Mouse (Mus musculus) liver, embryonic 15.5 days (tissue): ENCODE results near the gene Aasdh. TPM values are rescaled to one million over a fixed set of nuclear protein-coding genes. Genes with fewer than 3 reads are reported as not detected.

Experiments
- ATAC-seq: fragments of 200-750 bp; cut with Nextera tagmentation; 2 replicates; pipeline ENCODE4 v1.8.0; 2017; ENCODE audit warnings: moderate number of reproducible peaks, mild to moderate bottlenecking, moderate library complexity; ENCODE audit not compliant: insufficient read depth
- H3K27ac ChIP-seq: fragments of 300-500 bp; sonication (generic); replicated peaks from 2 replicates; pipeline ENCODE4 v1.5.1; 2015; ENCODE audit warnings: mild to moderate bottlenecking, inconsistent platforms
- H3K27me3 ChIP-seq: fragments of 300-500 bp; sonication (generic); 2 replicates; pipeline ENCODE4 v1.6.1; 2015; ENCODE audit warnings: mild to moderate bottlenecking, inconsistent platforms
- H3K36me3 ChIP-seq: fragments of 300-500 bp; sonication (generic); replicated peaks from 2 replicates; pipeline ENCODE4 v1.6.1; 2015; ENCODE audit warnings: moderate library complexity, mild to moderate bottlenecking, inconsistent platforms
- H3K4me1 ChIP-seq: fragments of 300-500 bp; sonication (generic); replicated peaks from 2 replicates; pipeline ENCODE4 v1.6.1; 2015; ENCODE audit warnings: inconsistent platforms
- H3K4me2 ChIP-seq: fragments of 300-500 bp; sonication (generic); 2 replicates; pipeline ENCODE4 v1.6.1; 2015; ENCODE audit warnings: moderate library complexity, mild to moderate bottlenecking, inconsistent platforms
- H3K4me3 ChIP-seq: fragments of 300-500 bp; sonication (generic); replicated peaks from 2 replicates; pipeline ENCODE4 v1.5.1; 2015; ENCODE audit warnings: mild to moderate bottlenecking, inconsistent platforms
- H3K9ac ChIP-seq: fragments of 300-500 bp; sonication (generic); 2 replicates; pipeline ENCODE4 v1.6.1; 2015; ENCODE audit warnings: moderate library complexity, mild to moderate bottlenecking, inconsistent platforms
- H3K9me3 ChIP-seq: fragments of 300-500 bp; sonication (generic); replicated peaks from 2 replicates; pipeline ENCODE4 v1.6.1; 2016; ENCODE audit warnings: inconsistent platforms
- WGBS: fragments of 180-500 bp; shearing (Covaris S2); methylation state at CpG from one replicate; pipeline ENCODE4 v1.1.7; 2015; ENCODE audit warnings: mixed read lengths; ENCODE audit not compliant: insufficient replicate concordance; 5-methylcytosine and 5-hydroxymethylcytosine counted together
- polyA plus RNA-seq: library from polyadenylated mRNA; unstranded; fragments of >200 nt; fragmentation: Nextera tagmentation; extraction: Ambion mirVana; gene quantifications from 2 replicates; pipeline ENCODE4 v1.2.1, GENCODE M21; 2015

Gene Aasdh
- polyA plus RNA-seq, 1 experiment from 2014 or later: 5.0 TPM

- peaks cover 2% of the 10 kb centered on the region; the same call in 1 of the 2 replicates for H3K36me3 ChIP-seq
- 13% methylated on average over 3 of the region's 3 CpGs for WGBS
- peak overlapping the region; percentile 85 for H3K27ac ChIP-seq
- no peaks in the 10 kb centered on the region for H3K27me3 ChIP-seq
- peak overlapping the region; percentile 76 for H3K4me3 ChIP-seq
- peak overlapping the region; percentile 82 for H3K4me2 ChIP-seq
- H3K4me1 ChIP-seq: peaks cover 27% of the 10 kb centered on the region
- no peak for ATAC-seq
- H3K9me3 ChIP-seq: no peaks in the 10 kb centered on the region
- H3K9ac ChIP-seq: peak overlapping the region; percentile 72; the same call in 1 of the 2 replicates
These were observed 813 bp upstream of the Aasdh start for GRCm38 (mm10) chr5:76906155-76906499.

- H3K9ac ChIP-seq: peak overlapping the region; percentile 72
These were observed 455 bp downstream of the Aasdh start for GRCm38 (mm10) chr5:76904713-76905404.

GRCm38 (mm10) chr5:76902131-76902530, 3.2 kb downstream of the Aasdh start:
- H3K27ac ChIP-seq: no peak overlapping the region
- H3K4me3 ChIP-seq: no peak overlapping the region
- ATAC-seq: no peak
- no peak overlapping the region for H3K4me2 ChIP-seq
- 0 out of 2 replicates have a peak, but pooled peaks cover 7% of the 10 kb centered on the region for H3K36me3 ChIP-seq
- H3K9me3 ChIP-seq: no peaks in the 10 kb centered on the region
- H3K27me3 ChIP-seq: no peaks in the 10 kb centered on the region
- whole genome bisulfite sequencing: 37% methylated on average over 4 of the region's 4 CpGs
- no peak overlapping the region for H3K9ac ChIP-seq
- H3K4me1 ChIP-seq: peaks cover 27% of the 10 kb centered on the region

More at GRCm38 (mm10) chr5:76904713-76905404, 455 bp downstream of the Aasdh start:
- H3K27ac ChIP-seq: peak overlapping the region; percentile 85
- peaks cover 5% of the 10 kb centered on the region; the same call in 1 of the 2 replicates for H3K36me3 ChIP-seq
- peak overlapping the region; percentile 76 for H3K4me3 ChIP-seq
- H3K4me2 ChIP-seq: peak overlapping the region; percentile 82
- peak; percentile 61 for ATAC-seq
- no peaks in the 10 kb centered on the region for H3K27me3 ChIP-seq
- under 1% methylated on average over 19 of the region's 19 CpGs for WGBS
- no peaks in the 10 kb centered on the region for H3K9me3 ChIP-seq
- peaks cover 27% of the 10 kb centered on the region for H3K4me1 ChIP-seq

- Histone ChIP-seq H3K9me3 (no peaks in the 10 kb centered on the region), H3K4me1 (no peaks in the 10 kb centered on the region), H3K9ac (no peak overlapping the region), H3K4me2 (no peak overlapping the region), H3K36me3 (peaks cover 15% of the 10 kb centered on the region; the same call in 1 of the 2 replicates), H3K27me3 (no peaks in the 10 kb centered on the region), H3K27ac (no peak overlapping the region), H3K4me3 (no peak overlapping the region)
- WGBS: 69% methylated on average over 2 of the region's 2 CpGs
- ATAC-seq: no peak
These were observed 12.2 kb downstream of the Aasdh start for GRCm38 (mm10) chr5:76893084-76893483.

GRCm38 (mm10) chr5:76892608-76893007, 12.7 kb downstream of the Aasdh start:
- Histone ChIP-seq H3K4me3 (no peak overlapping the region), H3K36me3 (peaks cover 15% of the 10 kb centered on the region; the same call in 1 of the 2 replicates), H3K27ac (no peak overlapping the region), H3K9me3 (no peaks in the 10 kb centered on the region), H3K4me1 (no peaks in the 10 kb centered on the region), H3K27me3 (no peaks in the 10 kb centered on the region), H3K4me2 (no peak overlapping the region), H3K9ac (no peak overlapping the region)
- 44% methylated on average over 2 of the region's 2 CpGs for WGBS
- no peak for ATAC-seq

- WGBS: 82% methylated on average over 2 of the region's 2 CpGs
- H3K36me3 ChIP-seq: peaks cover 35% of the 10 kb centered on the region
These were observed 18.3 kb downstream of the Aasdh start for GRCm38 (mm10) chr5:76887011-76887410.

GRCm38 (mm10) chr5:76884107-76884506, 21.2 kb downstream of the Aasdh start:
- H3K27ac ChIP-seq: no peak overlapping the region
- ATAC-seq: no peak
- no peak overlapping the region for H3K9ac ChIP-seq
- peaks cover 36% of the 10 kb centered on the region for H3K36me3 ChIP-seq
- no peak overlapping the region for H3K4me3 ChIP-seq
- 78% methylated on average over 1 of the region's 1 CpGs for WGBS
- no peak overlapping the region for H3K4me2 ChIP-seq
- H3K27me3 ChIP-seq: no peaks in the 10 kb centered on the region
- H3K9me3 ChIP-seq: no peaks in the 10 kb centered on the region
- no peaks in the 10 kb centered on the region for H3K4me1 ChIP-seq

More at GRCm38 (mm10) chr5:76887011-76887410, 18.3 kb downstream of the Aasdh start:
- Histone ChIP-seq H3K27me3 (no peaks in the 10 kb centered on the region), H3K4me2 (no peak overlapping the region), H3K9ac (no peak overlapping the region), H3K4me1 (no peaks in the 10 kb centered on the region), H3K4me3 (no peak overlapping the region), H3K27ac (no peak overlapping the region), H3K9me3 (no peaks in the 10 kb centered on the region)
- ATAC-seq: no peak

- Histone ChIP-seq H3K36me3 (peaks cover 30% of the 10 kb centered on the region), H3K27ac (no peak overlapping the region), H3K4me1 (no peaks in the 10 kb centered on the region), H3K9ac (no peak overlapping the region), H3K4me2 (no peak overlapping the region), H3K9me3 (no peaks in the 10 kb centered on the region), H3K27me3 (no peaks in the 10 kb centered on the region), H3K4me3 (no peak overlapping the region)
- 88% methylated on average over 25 of the region's 25 CpGs for WGBS
- ATAC-seq: no peak
These were observed 29.1 kb downstream of the Aasdh start for GRCm38 (mm10) chr5:76876106-76876758.

- Histone ChIP-seq H3K4me2 (peak overlapping the region; percentile 63), H3K4me3 (peak overlapping the region; percentile 44), H3K4me1 (0 out of 2 replicates have a peak, but pooled peaks cover 6% of the 10 kb centered on the region), H3K36me3 (peaks cover 19% of the 10 kb centered on the region), H3K9me3 (no peaks in the 10 kb centered on the region), H3K27ac (no peak overlapping the region), H3K27me3 (no peaks in the 10 kb centered on the region), H3K9ac (no peak overlapping the region)
- 44% methylated on average over 6 of the region's 6 CpGs for WGBS
- no peak for ATAC-seq
These were observed 35.8 kb downstream of the Aasdh start for GRCm38 (mm10) chr5:76869553-76869952.

GRCm38 (mm10) chr5:76868693-76869286, 36.5 kb downstream of the Aasdh start:
- ATAC-seq: peak; percentile 57
- H3K27ac ChIP-seq: no peak overlapping the region
- H3K4me2 ChIP-seq: peak overlapping the region; percentile 63
- 0 out of 2 replicates have a peak, but pooled peaks cover 6% of the 10 kb centered on the region for H3K4me1 ChIP-seq
- H3K9ac ChIP-seq: peak overlapping the region; percentile 7; the same call in 1 of the 2 replicates
- no peaks in the 10 kb centered on the region for H3K27me3 ChIP-seq
- H3K9me3 ChIP-seq: no peaks in the 10 kb centered on the region
- peaks cover 14% of the 10 kb centered on the region for H3K36me3 ChIP-seq
- 35% methylated on average over 16 of the region's 16 CpGs for WGBS
- peak overlapping the region; percentile 44 for H3K4me3 ChIP-seq

- 79% methylated on average over 8 of the region's 8 CpGs for WGBS
- H3K27me3 ChIP-seq: no peaks in the 10 kb centered on the region
- H3K36me3 ChIP-seq: peaks cover 10% of the 10 kb centered on the region
- H3K9me3 ChIP-seq: no peaks in the 10 kb centered on the region
- H3K4me2 ChIP-seq: no peak overlapping the region
- no peak overlapping the region for H3K9ac ChIP-seq
- ATAC-seq: no peak
- H3K27ac ChIP-seq: no peak overlapping the region
- 0 out of 2 replicates have a peak, but pooled peaks cover 6% of the 10 kb centered on the region for H3K4me1 ChIP-seq
- H3K4me3 ChIP-seq: no peak overlapping the region
These were observed 38.5 kb downstream of the Aasdh start for GRCm38 (mm10) chr5:76866819-76867218.
